Mouse (Mus musculus) olfactory bulb, adult 2 months (tissue): Measurements from ENCODE around the gene Plk5. TPM values are rescaled to one million over a fixed set of nuclear protein-coding genes. Genes with fewer than 3 reads are reported as not detected.
A peak's percentile ranks its signal among the peaks of the same experiment; 100 is the strongest.

ENCODE experiments used
- H3K27ac ChIP-seq: fragments of 200-500 bp; 2 replicates; pipeline ENCODE4 v1.5.1; 2012; ENCODE audit warnings: low read depth, low read length; ENCODE audit not compliant: insufficient read depth
- H3K4me1 ChIP-seq: fragments of 200-500 bp; 2 replicates; pipeline ENCODE4 v1.6.1; 2012; ENCODE audit warnings: low read length; ENCODE audit not compliant: control insufficient read depth, insufficient read depth
- H3K4me3 ChIP-seq: fragments of 200-500 bp; 2 replicates; pipeline ENCODE4 v1.5.1; 2012; ENCODE audit warnings: mild to moderate bottlenecking, low read depth, low read length, moderate library complexity; ENCODE audit not compliant: insufficient read depth
- CTCF ChIP-seq: fragments of 200-500 bp; IDR thresholded peaks from 2 replicates; pipeline ENCODE4 v1.5.1; 2012; ENCODE audit warnings: low read depth, mild to moderate bottlenecking, low read length, moderate library complexity; ENCODE audit not compliant: insufficient read depth
- POLR2A ChIP-seq: fragments of 200-500 bp; IDR thresholded peaks from 2 replicates; pipeline ENCODE4 v1.6.1; 2012; ENCODE audit warnings: mild to moderate bottlenecking, low read depth, low read length, moderate library complexity; ENCODE audit not compliant: insufficient read depth
- WGBS: fragments of 180-500 bp; shearing (Covaris S2); methylation state at CpG from one replicate; pipeline ENCODE4 v1.1.7; 2018; 5-methylcytosine and 5-hydroxymethylcytosine counted together
- polyA plus RNA-seq: library from polyadenylated mRNA; stranded (reverse); fragments of >200 nt; gene quantifications from 2 replicates; pipeline ENCODE4 v1.2.4, GENCODE M21; 2012; ENCODE audit warnings: low replicate concordance; ENCODE audit not compliant: missing spikeins, insufficient read depth, insufficient read length

Plk5 gene
- polyA plus RNA-seq, 1 experiment = not detected

- under 1% methylated on average over 34 of the region's 34 CpGs for WGBS
- peaks cover 54% of the 10 kb centered on the region for H3K4me1 ChIP-seq
- H3K27ac ChIP-seq = no peak within 1 kb of the TSS
- TF ChIP-seq POLR2A = peak; percentile 52; the same call in 1 of the 2 replicates
- TF ChIP-seq CTCF = no peak
- H3K4me3 ChIP-seq = peak within 1 kb of the TSS; percentile 81
Measured at GRCm38 (mm10) chr10:80320340-80320760, 35.9 kb upstream of the Plk5 start, which contains the start of gene 2310011J03Rik. TSS of gene 2310011J03Rik (minus strand) at chr10:80320537.

DNA sequence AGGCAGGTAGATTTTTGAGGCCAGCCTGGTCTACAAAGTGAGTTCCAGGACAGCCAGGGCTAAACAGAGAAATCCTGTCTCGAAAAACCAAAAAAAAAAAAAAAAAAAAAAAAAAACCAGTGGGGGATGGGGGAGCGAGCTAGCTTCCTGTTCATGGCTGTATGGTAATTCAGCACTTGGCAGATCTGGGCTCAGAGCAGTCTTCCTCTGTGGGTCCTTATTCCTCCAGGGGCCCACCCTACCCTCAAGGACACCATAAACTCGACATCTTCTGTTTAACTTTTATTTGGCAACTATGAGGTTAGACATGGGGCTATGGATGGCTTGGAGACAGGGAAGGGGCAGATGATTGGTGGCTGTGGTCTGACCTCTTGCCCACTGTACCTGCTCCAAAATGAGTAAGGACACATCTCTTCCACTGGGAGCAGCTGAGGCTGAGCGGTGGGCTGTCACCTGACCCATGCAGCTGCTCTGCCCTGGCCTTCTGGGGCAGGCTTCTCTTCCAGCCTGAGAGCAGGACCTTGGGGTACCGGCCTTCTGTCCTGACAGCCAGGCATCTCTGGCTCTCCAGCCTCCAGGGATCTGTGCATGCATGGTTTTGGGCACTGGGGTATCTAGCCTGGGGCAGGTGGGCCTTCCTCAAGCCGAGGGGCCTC is 35.1 kb upstream of the Plk5 start:
- H3K4me3 ChIP-seq = no peak overlapping the region
- WGBS = 80% methylated on average over 6 of the region's 6 CpGs
- peaks cover 46% of the 10 kb centered on the region for H3K4me1 ChIP-seq
- H3K27ac ChIP-seq = no peak overlapping the region
- TF ChIP-seq CTCF (no peak), POLR2A (no peak)

GRCm38 (mm10) chr10:80321670-80322581 is 34.3 kb upstream of the Plk5 start:
- H3K4me1 ChIP-seq = peaks cover 39% of the 10 kb centered on the region
- no peak overlapping the region for H3K4me3 ChIP-seq
- WGBS = 96% methylated on average over 21 of the region's 21 CpGs
- no peak for TF ChIP-seq CTCF
- no peak for TF ChIP-seq POLR2A
- H3K27ac ChIP-seq = no peak overlapping the region

GRCm38 (mm10) chr10:80322811-80323211 is 33.4 kb upstream of the Plk5 start:
- WGBS = 3% methylated on average over 28 of the region's 28 CpGs
- Histone ChIP-seq H3K27ac (no peak overlapping the region), H3K4me3 (peak overlapping the region; percentile 41), H3K4me1 (peaks cover 30% of the 10 kb centered on the region)
- TF ChIP-seq POLR2A = no peak

GRCm38 (mm10) chr10:80323261-80324119 is 32.8 kb upstream of the Plk5 start:
- TF ChIP-seq POLR2A (no peak), CTCF (no peak)
- Histone ChIP-seq H3K4me1 (peaks cover 24% of the 10 kb centered on the region), H3K4me3 (peak overlapping the region; percentile 41), H3K27ac (no peak overlapping the region)
- 3% methylated on average over 45 of the region's 46 CpGs for WGBS

DNA sequence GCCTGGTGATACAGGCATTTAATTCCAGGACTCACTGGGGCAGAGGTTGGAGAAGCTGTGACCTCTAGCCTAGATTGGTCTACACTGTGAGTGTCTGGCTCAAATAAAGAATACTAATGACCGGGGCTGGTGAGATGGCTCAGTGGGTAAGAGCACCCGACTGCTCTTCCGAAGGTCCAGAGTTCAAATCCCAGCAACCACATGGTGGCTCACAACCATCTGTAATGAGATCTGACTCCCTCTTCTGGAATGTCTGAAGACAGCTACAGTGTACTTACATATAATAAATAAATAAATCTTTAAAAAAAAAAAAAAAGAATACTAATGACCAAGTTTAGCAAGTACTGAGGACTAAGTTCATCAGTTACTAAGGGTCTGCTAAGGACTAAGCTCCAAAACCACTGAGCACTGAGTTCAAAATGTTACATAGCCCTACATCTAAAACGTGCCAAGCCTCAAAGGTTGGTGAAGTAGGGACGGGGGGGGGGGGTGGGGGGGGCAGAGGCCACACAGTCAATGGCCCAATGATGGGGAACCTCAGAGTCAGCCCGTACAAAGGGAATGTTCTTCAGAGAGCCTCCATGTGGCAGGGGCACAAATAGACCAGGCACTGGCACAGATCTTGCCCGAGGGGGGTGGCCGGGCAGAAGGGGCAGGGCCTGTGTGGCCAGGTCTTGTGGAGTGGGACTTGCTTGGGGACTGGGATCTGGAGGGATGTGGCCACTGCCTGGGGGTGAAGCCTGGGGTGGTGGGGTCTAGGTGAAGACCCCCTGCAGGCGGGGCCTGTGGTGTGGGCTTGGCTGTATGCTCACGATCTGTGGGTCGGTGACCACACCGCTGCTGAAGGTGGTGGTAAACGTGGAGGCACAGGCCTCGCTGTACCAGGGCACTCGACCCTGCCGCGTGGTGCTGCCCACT is 31.9 kb upstream of the Plk5 start:
- no peak overlapping the region for H3K4me3 ChIP-seq
- no peak for TF ChIP-seq CTCF
- no peak for TF ChIP-seq POLR2A
- WGBS = 75% methylated on average over 17 of the region's 17 CpGs
- no peak overlapping the region for H3K27ac ChIP-seq
- H3K4me1 ChIP-seq = peaks cover 19% of the 10 kb centered on the region

- TF ChIP-seq POLR2A = no peak
- no peak for TF ChIP-seq CTCF
- Histone ChIP-seq H3K27ac (no peak overlapping the region), H3K4me3 (no peak overlapping the region), H3K4me1 (peaks cover 21% of the 10 kb centered on the region)
- WGBS = 90% methylated on average over 21 of the region's 21 CpGs
Measured at GRCm38 (mm10) chr10:80325045-80325444, 31.2 kb upstream of the Plk5 start.

GRCm38 (mm10) chr10:80329273-80330081 is 26.8 kb upstream of the Plk5 start, which contains the start of the genes Pcsk4 and Reep6:
TSS of gene Pcsk4 (minus strand) at chr10:80329498.
TSS of gene Reep6 (plus strand) at chr10:80329953.
- no peak within 1 kb of the TSS for H3K27ac ChIP-seq
- TF ChIP-seq POLR2A = no peak
- TF ChIP-seq CTCF = no peak
- 7% methylated on average over 36 of the region's 36 CpGs for WGBS
- H3K4me1 ChIP-seq = peaks cover 12% of the 10 kb centered on the region
- peak within 1 kb of the TSS; percentile 53 for H3K4me3 ChIP-seq
